Mouse (Mus musculus): ENCODE measurements around the gene Defb39.

DNA sequence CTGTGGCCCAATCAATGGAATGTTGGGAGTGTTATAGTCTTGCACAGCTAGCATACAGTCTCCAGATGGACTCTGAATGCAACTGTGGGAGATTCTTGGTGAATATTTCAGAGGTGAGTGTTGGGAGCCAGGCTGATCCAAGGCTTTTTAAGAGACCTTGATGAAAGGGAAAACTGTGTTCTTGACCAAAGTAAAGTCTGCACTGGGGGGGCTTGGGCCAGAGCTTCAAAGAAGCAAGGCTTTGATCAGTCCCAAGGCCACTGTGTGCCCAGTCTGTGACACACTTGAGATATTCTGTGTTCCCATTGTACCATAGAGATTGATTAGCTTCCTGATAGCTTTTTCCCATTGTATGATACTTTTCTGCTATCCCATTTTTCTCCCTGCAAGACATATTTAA, 1.7 kb downstream of the Defb39 start:
- no peak for TF ChIP-seq CTCF (IDR thresholded peaks at IDR 0.05; ENCODE audit: low read depth, low read length)
- TF ChIP-seq POLR2A (IDR thresholded peaks at IDR 0.05; ENCODE audit: borderline replicate concordance, low read depth, low read length), result no peak
